Mouse (Mus musculus): ENCODE results near the gene Ccdc169. TPM values are rescaled to one million over a fixed set of nuclear protein-coding genes. Genes with fewer than 3 reads are reported as not detected.

The Ccdc169 gene
- polyA plus RNA-seq, 1 experiment from 2014 or later, result 0.20 TPM

- no peak overlapping the region for H3K9ac ChIP-seq (ENCODE audit: low read depth, low read length)
- WGBS, result 83% methylated on average over 4 of the region's 4 CpGs
- H3K27me3 ChIP-seq (ENCODE audit: insufficient read depth, low read length), result no peaks in the 10 kb centered on the region
- H3K27ac ChIP-seq, result no peak overlapping the region
- 0 out of 2 replicates have a peak, but pooled peaks cover 4% of the 10 kb centered on the region for H3K4me1 ChIP-seq (replicated peaks; ENCODE audit: insufficient read depth, low read length)
- no peaks in the 10 kb centered on the region for H3K9me3 ChIP-seq (replicated peaks; ENCODE audit: low read length)
- ATAC-seq (replicated peaks; ENCODE audit: low FRiP score, low read depth) (no peak), DNase-seq (ENCODE audit: low spot score) (no peak)
- no peak overlapping the region for H3K4me3 ChIP-seq (replicated peaks; ENCODE audit: low read depth, low read length)
- no peak for TF ChIP-seq CTCF (IDR thresholded peaks at IDR 0.05; ENCODE audit: low read depth)
- H3K36me3 ChIP-seq (ENCODE audit: insufficient read depth, low read length), result no peaks in the 10 kb centered on the region
- no peak overlapping the region for H3K4me2 ChIP-seq (ENCODE audit: low read length)
These were observed 28.0 kb upstream of the Ccdc169 start for GRCm38 (mm10) chr3:55109097-55109496.

- H3K36me3 ChIP-seq (ENCODE audit: insufficient read depth, low read length), result peaks cover 4% of the 10 kb centered on the region
- peak; percentile 94 for DNase-seq (ENCODE audit: low spot score)
- under 1% methylated on average over 58 of the region's 58 CpGs for WGBS
- no peaks in the 10 kb centered on the region for H3K9me3 ChIP-seq (replicated peaks; ENCODE audit: low read length)
- H3K27me3 ChIP-seq (ENCODE audit: insufficient read depth, low read length), result no peaks in the 10 kb centered on the region
- H3K4me3 ChIP-seq (replicated peaks; ENCODE audit: low read depth, low read length), result peak within 1 kb of the TSS; percentile 86
- peak within 1 kb of the TSS; percentile 94 for H3K27ac ChIP-seq
- TF ChIP-seq CTCF (IDR thresholded peaks at IDR 0.05; ENCODE audit: low read depth), result peak; percentile 98
- peak within 1 kb of the TSS; percentile 95 for H3K9ac ChIP-seq (ENCODE audit: low read depth, low read length)
- ATAC-seq (replicated peaks; ENCODE audit: low FRiP score, low read depth), result peak; percentile 97
- peak within 1 kb of the TSS; percentile 81 for H3K4me2 ChIP-seq (ENCODE audit: low read length)
- H3K4me1 ChIP-seq (replicated peaks; ENCODE audit: insufficient read depth, low read length), result peaks cover 4% of the 10 kb centered on the region; the same call in 1 of the 2 replicates
These were observed 25.0 kb upstream of the Ccdc169 start, which contains the start of gene Spg20 for GRCm38 (mm10) chr3:55111935-55112709. Gene Spg20 (plus strand): TSS chr3:55112108.

GRCm38 (mm10) chr3:55112710-55113415 is 24.3 kb upstream of the Ccdc169 start:
- WGBS, result 18% methylated on average over 16 of the region's 16 CpGs
- peaks cover 11% of the 10 kb centered on the region for H3K36me3 ChIP-seq (ENCODE audit: insufficient read depth, low read length)
- H3K4me1 ChIP-seq (replicated peaks; ENCODE audit: insufficient read depth, low read length), result peaks cover 4% of the 10 kb centered on the region; the same call in 1 of the 2 replicates
- no peaks in the 10 kb centered on the region for H3K27me3 ChIP-seq (ENCODE audit: insufficient read depth, low read length)
- peak overlapping the region; percentile 81 for H3K4me2 ChIP-seq (ENCODE audit: low read length)
- peak overlapping the region; percentile 94 for H3K27ac ChIP-seq
- peak; percentile 72 for DNase-seq (ENCODE audit: low spot score)
- peak overlapping the region; percentile 86 for H3K4me3 ChIP-seq (replicated peaks; ENCODE audit: low read depth, low read length)
- H3K9me3 ChIP-seq (replicated peaks; ENCODE audit: low read length), result no peaks in the 10 kb centered on the region
- no peak for ATAC-seq (replicated peaks; ENCODE audit: low FRiP score, low read depth)
- H3K9ac ChIP-seq (ENCODE audit: low read depth, low read length), result peak overlapping the region; percentile 95
- TF ChIP-seq CTCF (IDR thresholded peaks at IDR 0.05; ENCODE audit: low read depth), result no peak

- Histone ChIP-seq H3K9ac (ENCODE audit: low read depth, low read length) (no peak overlapping the region), H3K27me3 (ENCODE audit: insufficient read depth, low read length) (no peaks in the 10 kb centered on the region), H3K4me2 (ENCODE audit: low read length) (no peak overlapping the region), H3K4me3 (replicated peaks; ENCODE audit: low read depth, low read length) (no peak overlapping the region), H3K36me3 (ENCODE audit: insufficient read depth, low read length) (peaks cover 24% of the 10 kb centered on the region), H3K4me1 (replicated peaks; ENCODE audit: insufficient read depth, low read length) (peaks cover 4% of the 10 kb centered on the region; the same call in 1 of the 2 replicates), H3K9me3 (replicated peaks; ENCODE audit: low read length) (no peaks in the 10 kb centered on the region), H3K27ac (no peak overlapping the region)
- ATAC-seq (replicated peaks; ENCODE audit: low FRiP score, low read depth) (no peak), DNase-seq (ENCODE audit: low spot score) (peak; percentile 36)
- no peak for TF ChIP-seq CTCF (IDR thresholded peaks at IDR 0.05; ENCODE audit: low read depth)
- 54% methylated on average over 7 of the region's 7 CpGs for WGBS
These were observed 22.6 kb upstream of the Ccdc169 start for GRCm38 (mm10) chr3:55114313-55115065.

GRCm38 (mm10) chr3:55115071-55115470 is 22.1 kb upstream of the Ccdc169 start:
- TF ChIP-seq CTCF (IDR thresholded peaks at IDR 0.05; ENCODE audit: low read depth), result 0 out of 2 replicates have a peak, but pooled peaks have one; percentile 11
- H3K9me3 ChIP-seq (replicated peaks; ENCODE audit: low read length), result no peaks in the 10 kb centered on the region
- H3K27ac ChIP-seq, result no peak overlapping the region
- ATAC-seq (replicated peaks; ENCODE audit: low FRiP score, low read depth) (no peak), DNase-seq (ENCODE audit: low spot score) (no peak)
- no peak overlapping the region for H3K9ac ChIP-seq (ENCODE audit: low read depth, low read length)
- no peak overlapping the region for H3K4me3 ChIP-seq (replicated peaks; ENCODE audit: low read depth, low read length)
- no peaks in the 10 kb centered on the region for H3K27me3 ChIP-seq (ENCODE audit: insufficient read depth, low read length)
- no peak overlapping the region for H3K4me2 ChIP-seq (ENCODE audit: low read length)
- H3K4me1 ChIP-seq (replicated peaks; ENCODE audit: insufficient read depth, low read length), result peaks cover 4% of the 10 kb centered on the region; the same call in 1 of the 2 replicates
- WGBS, result 47% methylated on average over 1 of the region's 1 CpGs
- peaks cover 27% of the 10 kb centered on the region for H3K36me3 ChIP-seq (ENCODE audit: insufficient read depth, low read length)

- Histone ChIP-seq H3K9ac (ENCODE audit: low read depth, low read length) (no peak overlapping the region), H3K27ac (no peak overlapping the region), H3K27me3 (ENCODE audit: insufficient read depth, low read length) (no peaks in the 10 kb centered on the region), H3K4me3 (replicated peaks; ENCODE audit: low read depth, low read length) (no peak overlapping the region), H3K36me3 (ENCODE audit: insufficient read depth, low read length) (peaks cover 34% of the 10 kb centered on the region), H3K4me1 (replicated peaks; ENCODE audit: insufficient read depth, low read length) (peaks cover 4% of the 10 kb centered on the region; the same call in 1 of the 2 replicates), H3K9me3 (replicated peaks; ENCODE audit: low read length) (no peaks in the 10 kb centered on the region), H3K4me2 (ENCODE audit: low read length) (no peak overlapping the region)
- TF ChIP-seq CTCF (IDR thresholded peaks at IDR 0.05; ENCODE audit: low read depth), result no peak
- no peak for ATAC-seq (replicated peaks; ENCODE audit: low FRiP score, low read depth)
- 89% methylated on average over 8 of the region's 8 CpGs for WGBS
- DNase-seq (ENCODE audit: low spot score), result no peak
These were observed 21.1 kb upstream of the Ccdc169 start for GRCm38 (mm10) chr3:55115989-55116388.

Measured in kidney, postnatal 0 days (tissue).